Mouse (Mus musculus): ENCODE data around the gene Pts.

GRCm38 (mm10) chr9:50565173-50565572, 36.6 kb upstream of the Pts start:
- TF ChIP-seq CTCF (conservative IDR thresholded peaks at IDR 0.05 in 1 of 2, IDR thresholded peaks at IDR 0.05 in 1 of 2; ENCODE audit: low read depth in 2 of 2, low read length in 2 of 2): no peak
- TF ChIP-seq CHD1 (IDR thresholded peaks at IDR 0.05; ENCODE audit: low read depth, low read length): no peak
- no peak for TF ChIP-seq POLR2A (IDR thresholded peaks at IDR 0.05; ENCODE audit: low read depth, low read length)
- TF ChIP-seq E2F4 (IDR thresholded peaks at IDR 0.05; ENCODE audit: insufficient replicate concordance, low read depth, low read length): no peak
- no peak for TF ChIP-seq KAT2A (IDR thresholded peaks at IDR 0.05; ENCODE audit: insufficient replicate concordance, low read length)
- no peak for TF ChIP-seq TBP (conservative IDR thresholded peaks at IDR 0.05; ENCODE audit: low read depth, low read length)
- no peak for TF ChIP-seq ZNF384 (IDR thresholded peaks at IDR 0.05; ENCODE audit: low read depth, low read length)
- no peak for TF ChIP-seq ZC3H11A (IDR thresholded peaks at IDR 0.05; ENCODE audit: low read depth, low read length)
- TF ChIP-seq UBTF (IDR thresholded peaks at IDR 0.05; ENCODE audit: low read depth, low read length): no peak
- no peak for TF ChIP-seq GABPA (IDR thresholded peaks at IDR 0.05; ENCODE audit: insufficient replicate concordance, low read depth, low read length)
- no peak for TF ChIP-seq SIN3A (IDR thresholded peaks at IDR 0.05; ENCODE audit: low read length)
- TF ChIP-seq MAX (IDR thresholded peaks at IDR 0.05; ENCODE audit: low read length): no peak
- TF ChIP-seq USF1 (IDR thresholded peaks at IDR 0.05; ENCODE audit: low read depth, low read length): no peak

Data from CH12.LX (cell line).